Mouse (Mus musculus) heart, adult 2 months (tissue): ENCODE data around the gene Rdh19.

Source experiments
- CTCF ChIP-seq: fragments of 200-600 bp; IDR thresholded peaks from 2 replicates; pipeline ENCODE4 v1.8.1; 2022; ENCODE audit warnings: antibody characterized with exemption, mild to moderate bottlenecking, moderate library complexity
- EP300 ChIP-seq: fragments of 200-500 bp; IDR thresholded peaks from 2 replicates; pipeline ENCODE4 v1.6.1; 2011; ENCODE audit warnings: low read depth, low read length, control low read depth; ENCODE audit not compliant: insufficient read depth
- POLR2A ChIP-seq: fragments of 200-500 bp; IDR thresholded peaks from 2 replicates; pipeline ENCODE4 v1.6.1; 2011; ENCODE audit warnings: mild to moderate bottlenecking, low read depth, low read length, control low read depth; ENCODE audit not compliant: insufficient read depth

DNA sequence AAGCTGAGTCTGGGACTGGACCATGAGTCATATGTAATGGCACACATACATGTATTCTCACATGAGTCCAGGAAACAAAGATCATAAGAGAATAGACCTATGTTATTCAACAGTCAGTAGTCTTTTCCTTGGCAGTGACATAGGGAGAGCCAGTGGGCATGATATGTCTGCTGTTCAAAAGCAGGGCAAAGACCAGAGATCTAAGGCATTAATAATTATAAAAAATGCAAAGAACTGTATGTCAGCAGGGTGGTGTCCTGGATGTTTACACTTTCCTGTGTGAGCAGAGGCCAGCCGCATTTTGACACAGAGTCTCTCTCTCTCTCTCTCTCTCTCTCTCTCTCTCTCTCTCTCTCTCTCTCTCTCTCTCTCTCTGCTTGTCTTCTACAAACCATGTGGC, at the start of gene Rdh19:
- TF ChIP-seq POLR2A (no peak), CTCF (no peak), EP300 (no peak)
